Mouse (Mus musculus): ENCODE data around the gene Chmp6.

The Chmp6 gene

GRCm38 (mm10) chr11:119909436-119909835 is 3.8 kb upstream of the Chmp6 start:
- DNase-seq (ENCODE audit: low read depth, low spot score): peak; percentile 76

- no peak for DNase-seq (ENCODE audit: low read depth, low spot score)
Observed at GRCm38 (mm10) chr11:119912845-119913244, 396 bp upstream of the Chmp6 start.

- DNase-seq (ENCODE audit: low read depth, low spot score): peak; percentile 48
Observed at GRCm38 (mm10) chr11:119913935-119914314, 684 bp downstream of the Chmp6 start.

GRCm38 (mm10) chr11:119914381-119914780 is 1.1 kb downstream of the Chmp6 start:
- no peak for DNase-seq (ENCODE audit: low read depth, low spot score)

GRCm38 (mm10) chr11:119915666-119916065 is 2.4 kb downstream of the Chmp6 start:
- DNase-seq (ENCODE audit: low read depth, low spot score): no peak

GRCm38 (mm10) chr11:119916102-119916790 is 3.0 kb downstream of the Chmp6 start:
- DNase-seq (ENCODE audit: low read depth, low spot score): peak; percentile 71

- no peak for DNase-seq (ENCODE audit: low read depth, low spot score)
Observed at GRCm38 (mm10) chr11:119916834-119917469, 3.7 kb downstream of the Chmp6 start.

- no peak for DNase-seq (ENCODE audit: low read depth, low spot score)
Observed at GRCm38 (mm10) chr11:119918521-119918920, 5.3 kb downstream of the Chmp6 start.

GRCm38 (mm10) chr11:119919432-119919831 is 6.2 kb downstream of the Chmp6 start:
- DNase-seq (ENCODE audit: low read depth, low spot score): no peak

GRCm38 (mm10) chr11:119919897-119920296 is 6.7 kb downstream of the Chmp6 start:
- DNase-seq (ENCODE audit: low read depth, low spot score): peak; percentile 79

- DNase-seq (ENCODE audit: low read depth, low spot score): no peak
Observed at GRCm38 (mm10) chr11:119920668-119921067, 7.4 kb downstream of the Chmp6 start.

- DNase-seq (ENCODE audit: low read depth, low spot score): peak; percentile 52
Observed at GRCm38 (mm10) chr11:119925176-119925575, 11.9 kb downstream of the Chmp6 start.

GRCm38 (mm10) chr11:119926762-119927161 is 13.5 kb downstream of the Chmp6 start:
- DNase-seq (ENCODE audit: low read depth, low spot score): no peak

GRCm38 (mm10) chr11:119928023-119928681 is 14.9 kb downstream of the Chmp6 start:
- DNase-seq (ENCODE audit: low read depth, low spot score): no peak

GRCm38 (mm10) chr11:119929603-119930265 is 16.5 kb downstream of the Chmp6 start:
- peak; percentile 68 for DNase-seq (ENCODE audit: low read depth, low spot score)

GRCm38 (mm10) chr11:119931809-119932208 is 18.6 kb downstream of the Chmp6 start:
- DNase-seq (ENCODE audit: low read depth, low spot score): no peak

GRCm38 (mm10) chr11:119933142-119933541 is 19.9 kb downstream of the Chmp6 start:
- DNase-seq (ENCODE audit: low read depth, low spot score): peak; percentile 100

- peak; percentile 53 for DNase-seq (ENCODE audit: low read depth, low spot score)
Observed at GRCm38 (mm10) chr11:119933819-119934583, 20.8 kb downstream of the Chmp6 start.

- no peak for DNase-seq (ENCODE audit: low read depth, low spot score)
Observed at GRCm38 (mm10) chr11:119934773-119935172, 21.5 kb downstream of the Chmp6 start.

- peak; percentile 68 for DNase-seq (ENCODE audit: low read depth, low spot score)
Observed at GRCm38 (mm10) chr11:119935457-119935856, 22.2 kb downstream of the Chmp6 start.

GRCm38 (mm10) chr11:119936456-119936855 is 23.2 kb downstream of the Chmp6 start:
- DNase-seq (ENCODE audit: low read depth, low spot score): no peak

Measured in 3T3-L1 (cell line).